Mouse (Mus musculus) heart, postnatal 4 days (tissue): ENCODE measurements at regions not wholly inside any gene's neighbourhood (a gene's known extent, or its start where the extent isn't known, plus 50 kb on each side); places are given as distances from the start of the nearest gene placed in this dataset.

Experiments
- DNase-seq: peaks from one replicate; pipeline ENCODE4 v3.0.0; 2021

DNA sequence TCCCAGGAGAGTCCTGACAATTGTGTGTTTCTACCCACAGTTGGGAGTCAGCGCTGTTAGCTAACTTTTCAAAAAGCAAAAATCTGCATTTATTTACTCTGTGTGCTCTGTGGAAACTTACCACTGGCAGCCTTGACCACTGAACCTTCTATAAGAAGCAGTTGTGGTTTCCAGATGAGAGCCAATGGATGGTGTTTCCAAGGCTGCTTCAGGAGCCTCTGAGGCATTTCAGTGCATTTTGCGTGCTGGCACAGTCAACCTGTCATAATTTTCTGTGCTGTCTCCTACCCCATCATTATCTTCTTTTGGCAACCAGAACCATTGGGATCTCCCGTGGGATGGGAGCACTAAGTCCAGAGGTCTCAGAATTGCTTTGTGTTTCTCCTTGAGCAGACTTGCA, 60.3 kb downstream of the 4930544G11Rik start:
- DNase-seq, result no peak

DNA sequence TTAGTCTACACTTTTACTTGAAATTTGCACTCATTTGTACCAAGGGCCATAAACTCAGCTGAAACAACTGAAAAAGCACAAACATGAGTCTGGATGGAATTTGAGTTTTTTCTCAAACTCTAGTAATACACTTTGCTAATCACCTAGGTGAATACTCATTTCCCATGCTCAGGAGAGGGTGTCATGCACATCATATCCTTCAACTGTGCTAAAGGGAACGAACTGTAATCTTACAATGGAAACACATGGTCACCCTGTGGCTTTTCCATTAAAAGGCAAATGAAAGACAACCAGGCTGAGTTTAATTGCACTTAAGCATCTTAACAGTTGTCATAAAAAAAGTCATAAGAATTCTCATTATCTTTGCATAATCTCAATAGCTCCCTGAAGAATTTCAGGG, 71.1 kb downstream of the 4930544G11Rik start:
- no peak for DNase-seq

DNA sequence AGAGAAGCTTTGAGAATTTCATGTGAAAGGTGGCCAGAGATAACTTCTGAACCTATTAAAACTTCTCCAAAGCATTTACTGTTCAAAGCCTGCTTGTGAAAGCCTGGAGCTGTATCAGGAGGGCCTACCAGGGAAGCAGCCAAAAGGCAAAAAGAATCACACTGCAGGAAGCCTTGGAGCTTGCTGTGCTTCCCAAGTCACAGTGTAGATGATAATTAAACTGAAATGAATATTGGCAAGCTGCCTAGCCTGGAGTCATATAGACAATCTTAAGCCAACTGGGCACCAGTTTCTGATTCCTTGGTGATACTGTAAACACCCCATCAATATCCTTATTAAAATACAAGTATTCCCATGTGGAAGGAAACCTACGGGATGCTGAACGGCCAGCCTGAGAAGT, 84.4 kb downstream of the 4930544G11Rik start:
- no peak for DNase-seq

DNA sequence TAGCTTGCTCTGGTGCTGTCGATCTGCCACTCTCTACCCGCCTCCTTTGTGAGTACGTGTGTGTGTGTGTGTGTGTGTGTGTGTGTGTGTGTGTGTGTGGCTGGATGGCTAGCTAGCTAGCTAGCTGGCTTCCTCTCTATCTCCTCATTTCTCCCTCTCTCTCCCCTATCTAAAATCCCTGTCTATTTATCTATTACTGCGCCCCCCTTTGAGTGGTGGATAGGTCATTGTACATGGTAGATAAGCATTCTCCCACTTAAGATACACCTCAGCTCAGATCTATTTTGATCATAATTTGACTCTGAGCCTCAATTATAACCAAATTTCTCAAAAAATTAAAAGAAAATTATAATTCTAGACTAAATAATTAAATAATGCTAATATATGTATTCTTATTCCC, 99.4 kb downstream of the 4930544G11Rik start:
- DNase-seq, result no peak

DNA sequence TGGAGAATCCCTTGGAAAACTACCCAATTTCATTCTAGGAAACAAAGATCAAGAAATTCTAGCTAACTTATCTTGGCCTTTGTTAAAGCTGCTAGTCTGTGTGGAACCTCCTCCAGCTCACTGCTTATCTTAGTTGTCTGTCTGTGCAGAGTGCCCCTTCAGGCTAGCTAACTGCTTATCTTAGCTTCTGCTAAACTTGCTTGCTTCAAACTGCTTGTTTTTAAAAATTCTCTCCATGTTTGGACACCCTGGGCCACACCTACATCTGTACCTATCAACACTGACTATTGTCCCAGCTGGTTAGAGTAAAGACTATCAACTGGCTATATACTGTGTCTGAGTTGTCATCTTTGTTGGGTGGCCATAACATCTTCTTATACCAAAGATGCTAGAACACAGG, 100.0 kb downstream of the 4930544G11Rik start:
- DNase-seq, result no peak

DNA sequence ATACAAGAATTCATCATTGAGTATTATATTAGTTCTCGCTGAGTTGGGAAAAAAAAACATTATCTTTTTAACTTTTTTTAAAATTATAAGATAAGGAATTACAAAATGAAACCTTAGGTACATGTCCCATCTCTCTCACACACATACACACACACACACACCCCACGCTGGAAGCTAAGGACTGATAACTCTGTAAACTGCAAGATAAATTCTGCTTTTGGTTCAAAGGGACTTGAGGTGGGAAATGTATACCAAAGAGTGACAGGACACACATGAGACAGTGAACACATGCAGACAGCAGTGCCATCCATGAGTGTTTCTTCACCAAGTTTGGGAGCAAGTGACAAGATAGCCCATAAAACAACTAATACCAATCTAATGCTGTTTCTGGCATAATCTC, 100.8 kb downstream of the 4930544G11Rik start:
- no peak for DNase-seq

DNA sequence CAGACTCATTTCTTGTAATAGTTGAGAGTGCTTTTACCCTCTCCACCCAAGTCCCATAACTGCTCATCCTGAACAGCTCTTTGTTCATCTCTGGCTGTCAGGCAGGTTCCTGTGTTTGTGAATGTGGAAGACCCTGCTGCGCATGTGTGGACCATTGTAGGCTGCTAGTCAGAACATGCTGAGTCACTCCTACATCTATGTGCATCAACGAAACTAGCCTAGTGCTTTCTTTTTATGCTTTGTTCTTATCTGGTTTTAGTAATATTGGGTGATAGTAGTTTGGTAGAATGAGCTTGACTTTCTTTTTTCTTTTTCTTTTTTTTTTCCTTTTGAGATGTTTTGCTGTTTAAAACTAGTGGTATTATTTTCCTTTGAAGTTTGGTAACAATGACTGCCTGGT, 116.5 kb downstream of the 4930544G11Rik start:
- no peak for DNase-seq

DNA sequence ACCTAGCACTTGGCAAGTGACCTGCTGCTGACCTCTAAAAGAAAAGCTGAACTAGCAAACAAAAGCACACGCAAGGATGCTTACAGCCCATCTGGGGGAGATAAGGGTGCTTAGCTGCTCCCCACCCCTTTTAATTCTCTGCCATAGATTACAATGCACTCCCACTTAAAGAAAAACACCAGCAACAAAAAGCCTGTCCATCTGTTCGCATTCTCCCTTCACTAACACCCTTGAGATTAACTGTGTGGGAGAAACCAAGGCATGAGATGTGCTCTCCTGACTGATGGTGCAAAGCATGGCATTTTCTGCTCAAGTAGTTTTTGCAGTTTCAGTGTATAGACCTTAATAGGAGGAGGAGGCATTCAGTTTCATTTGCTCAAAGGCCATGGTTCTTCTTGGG, 125.0 kb downstream of the 4930544G11Rik start:
- DNase-seq, result no peak

DNA sequence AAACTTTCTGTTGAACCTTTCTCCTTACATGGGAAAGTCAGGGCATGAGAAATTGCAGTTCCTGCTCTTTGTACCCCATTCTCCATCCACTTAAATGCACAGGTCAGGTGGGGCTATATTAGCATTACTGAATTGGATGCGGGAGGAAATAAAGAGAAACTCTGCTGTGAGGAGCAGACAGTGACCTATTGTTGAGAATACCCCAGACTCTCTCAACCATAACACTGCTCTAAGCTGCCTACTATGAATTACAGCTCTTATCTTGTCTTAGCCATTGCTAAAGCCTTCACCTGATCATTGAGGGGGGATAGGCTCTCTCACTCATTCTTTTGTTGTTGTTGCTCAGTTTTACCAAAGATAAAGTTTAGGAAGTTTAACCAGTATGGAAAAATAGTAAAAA, 126.4 kb downstream of the 4930544G11Rik start:
- DNase-seq, result no peak

DNA sequence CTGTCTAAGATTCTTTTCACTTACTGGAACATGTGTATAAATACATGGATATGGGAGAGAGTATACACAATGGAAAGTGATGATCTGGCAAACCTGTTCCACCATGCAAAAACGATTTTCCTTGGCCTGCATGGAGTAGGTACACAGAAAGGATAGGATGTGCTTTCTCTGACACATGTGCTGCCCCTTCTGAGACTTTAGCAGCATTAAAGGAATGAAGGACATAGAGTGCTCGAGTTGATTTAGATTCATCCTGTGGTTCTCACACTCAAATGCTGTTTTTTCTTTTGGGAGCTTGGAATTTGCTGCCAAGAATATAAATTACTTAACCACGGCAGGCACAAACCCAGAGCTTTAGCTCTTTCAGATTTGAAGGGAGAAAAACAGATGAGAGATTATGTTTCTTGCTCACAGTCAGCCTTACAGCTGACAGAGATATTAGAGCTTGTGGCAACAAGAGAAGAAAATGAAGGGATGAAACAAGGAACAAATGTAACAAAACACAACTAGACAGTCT, 149.2 kb downstream of the 4930544G11Rik start:
- DNase-seq, result no peak

DNA sequence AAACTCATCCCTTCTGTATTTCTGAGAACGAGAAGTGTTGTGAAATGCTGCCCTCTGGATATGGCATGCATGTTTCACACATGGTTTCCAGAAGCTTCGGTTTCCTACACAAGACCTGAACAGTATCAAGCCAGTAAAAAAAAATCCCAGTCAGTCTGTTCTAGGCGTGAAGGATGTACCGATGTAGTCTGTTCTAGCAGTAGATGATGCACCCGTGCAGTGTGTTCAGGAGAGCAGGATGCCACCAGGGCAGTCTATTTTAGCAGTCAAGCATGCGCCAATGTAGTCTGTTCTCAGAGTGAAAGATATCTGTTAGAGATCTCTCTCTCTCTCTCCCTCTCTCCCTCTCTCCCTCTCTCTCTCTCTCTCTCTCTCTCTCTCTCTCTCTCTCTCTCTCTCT, 162.0 kb downstream of the 4930544G11Rik start:
- no peak for DNase-seq

DNA sequence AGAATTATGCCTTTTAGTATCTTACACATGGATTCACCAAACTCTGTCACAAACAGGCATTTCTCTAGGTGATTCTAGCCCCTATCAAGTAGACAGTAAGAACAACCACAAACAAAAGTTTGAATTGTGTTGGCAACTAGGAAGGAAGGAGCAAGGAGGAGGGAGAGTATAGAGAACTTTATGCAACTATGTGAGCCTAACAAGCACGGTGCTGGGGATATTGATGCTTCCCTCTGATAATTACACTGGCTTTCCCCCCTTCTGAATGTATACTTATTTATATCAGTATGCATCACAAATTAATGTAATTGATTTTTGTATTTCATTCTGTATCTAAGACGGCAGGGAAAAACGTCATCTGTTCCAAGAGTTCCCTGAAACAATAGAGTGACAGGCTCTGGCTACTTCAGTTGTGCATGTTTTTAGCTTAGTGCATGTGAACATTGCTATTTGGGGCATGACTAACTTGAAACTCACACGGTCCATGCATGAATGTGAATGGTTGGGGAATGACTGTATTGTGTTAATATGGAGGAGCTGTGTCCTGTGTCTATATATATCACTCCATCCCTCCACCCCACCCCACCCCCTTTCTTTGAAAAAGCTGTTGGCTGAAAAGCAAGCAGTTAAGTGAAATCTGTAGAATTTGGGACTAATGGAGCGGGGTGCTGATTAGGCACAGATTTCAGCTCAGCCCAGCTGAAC, 169.2 kb downstream of the 4930544G11Rik start:
- no peak for DNase-seq

DNA sequence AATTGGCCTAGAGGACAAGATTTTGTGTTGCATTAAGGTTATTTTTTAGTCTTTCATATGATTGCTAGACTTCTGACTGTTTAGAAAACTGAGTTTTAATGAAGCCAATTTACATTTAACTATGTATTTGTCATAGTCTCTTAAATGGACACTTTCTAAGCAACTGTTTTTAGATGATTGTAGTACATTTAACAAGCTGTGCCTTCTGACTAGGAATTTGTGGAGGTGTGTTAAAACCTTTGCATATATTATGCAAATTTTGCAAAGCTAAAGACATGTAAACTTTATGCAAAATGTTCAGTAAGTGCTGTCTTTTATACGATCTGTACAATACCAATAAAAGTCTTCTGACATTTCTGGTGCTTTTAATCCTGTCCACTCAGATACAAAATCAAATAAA, 171.9 kb downstream of the 4930544G11Rik start:
- no peak for DNase-seq

DNA sequence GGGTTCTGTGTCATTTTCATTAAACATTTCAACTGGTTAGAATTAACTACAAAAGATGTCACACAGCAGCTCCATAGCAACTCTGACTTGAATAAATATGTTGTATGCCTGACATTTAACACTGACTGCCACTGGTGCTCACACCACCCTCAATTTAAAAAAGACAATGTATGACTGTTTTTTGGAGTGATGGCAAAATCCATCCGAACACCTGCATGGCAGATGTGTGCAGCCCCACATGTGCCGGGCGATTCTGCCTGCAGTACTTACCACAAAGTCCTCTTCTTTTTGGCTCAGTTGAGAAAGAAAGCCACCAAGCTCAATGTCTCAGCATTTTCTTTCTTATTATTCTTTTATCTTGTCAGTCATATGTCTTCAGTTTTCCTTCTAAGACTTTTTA, 199.4 kb downstream of the 4930544G11Rik start:
- DNase-seq, result no peak

DNA sequence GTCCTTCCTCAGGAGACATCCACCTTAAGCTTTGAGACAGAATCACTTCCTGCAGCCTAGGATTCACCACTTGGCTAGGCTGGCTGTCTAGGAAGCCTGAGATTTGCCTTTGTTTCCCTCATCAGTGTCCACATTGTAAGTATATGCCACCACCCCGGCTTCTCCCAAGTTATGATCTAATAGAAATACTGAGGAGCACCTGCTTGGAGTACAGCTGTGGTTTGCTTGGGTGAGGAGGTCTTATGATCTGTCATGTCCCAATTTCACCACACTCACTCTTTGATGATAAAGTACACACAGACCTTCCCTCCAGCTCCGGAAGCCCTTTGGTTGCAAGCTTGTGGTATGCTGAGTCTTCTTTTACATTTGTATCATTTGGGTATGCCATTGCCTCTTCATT, 202.4 kb downstream of the 4930544G11Rik start:
- no peak for DNase-seq

DNA sequence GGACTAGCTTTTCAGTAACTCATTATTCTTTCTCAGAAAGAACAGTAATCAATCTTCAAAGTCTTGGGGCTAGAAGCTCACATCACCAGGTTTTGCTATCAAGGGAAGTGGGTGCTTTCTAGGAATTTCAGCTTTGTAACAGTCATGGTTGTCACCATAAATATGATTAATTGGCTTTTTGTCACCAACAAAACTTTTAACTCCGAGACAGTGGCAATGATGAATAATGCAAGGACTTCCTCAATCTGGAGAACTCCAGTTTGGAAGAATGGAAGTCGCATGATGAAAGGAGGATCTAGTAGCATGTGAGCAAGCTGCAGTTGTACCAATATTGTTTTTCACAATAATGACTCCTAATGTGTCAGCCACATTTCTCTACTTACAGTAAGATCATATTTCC, 208.4 kb downstream of the 4930544G11Rik start:
- no peak for DNase-seq

DNA sequence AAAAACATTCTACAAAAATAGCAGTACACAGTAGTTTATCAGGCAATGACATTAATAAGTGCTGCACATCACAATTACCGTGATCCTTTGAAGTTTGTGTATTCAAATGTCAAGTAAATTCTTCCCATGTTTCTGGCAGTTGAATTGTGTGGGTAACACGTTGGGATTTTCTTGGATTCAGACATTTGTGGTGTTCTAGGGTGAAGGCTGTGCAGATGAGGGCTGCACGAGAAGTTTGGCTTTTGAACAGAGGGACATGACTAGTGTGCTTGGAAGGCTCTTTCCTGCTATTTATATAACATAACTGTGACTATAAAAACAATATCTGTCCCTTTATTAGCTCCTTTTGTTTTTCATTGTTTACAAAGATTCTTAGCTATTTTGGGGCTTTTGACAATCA, 216.5 kb downstream of the 4930544G11Rik start:
- no peak for DNase-seq

DNA sequence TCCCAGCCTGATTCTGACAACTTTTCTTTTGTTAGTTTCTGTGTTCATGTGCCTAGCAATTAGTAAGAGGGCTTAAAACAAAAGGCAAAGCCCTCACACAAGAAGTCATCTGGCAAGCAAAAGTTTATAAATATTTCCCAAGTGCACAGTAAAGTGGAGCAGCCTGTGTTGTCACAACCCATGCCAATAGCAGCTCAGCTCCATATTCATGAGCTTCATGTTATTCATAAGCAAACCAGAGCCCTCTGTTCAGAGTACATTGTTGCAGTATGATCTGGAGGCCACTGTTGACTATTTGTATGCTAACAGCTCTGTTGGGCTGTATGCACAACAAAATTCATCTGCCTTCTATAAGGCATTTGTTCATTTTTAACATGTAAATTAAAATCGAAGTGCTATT, 245.6 kb downstream of the 4930544G11Rik start:
- DNase-seq, result no peak

DNA sequence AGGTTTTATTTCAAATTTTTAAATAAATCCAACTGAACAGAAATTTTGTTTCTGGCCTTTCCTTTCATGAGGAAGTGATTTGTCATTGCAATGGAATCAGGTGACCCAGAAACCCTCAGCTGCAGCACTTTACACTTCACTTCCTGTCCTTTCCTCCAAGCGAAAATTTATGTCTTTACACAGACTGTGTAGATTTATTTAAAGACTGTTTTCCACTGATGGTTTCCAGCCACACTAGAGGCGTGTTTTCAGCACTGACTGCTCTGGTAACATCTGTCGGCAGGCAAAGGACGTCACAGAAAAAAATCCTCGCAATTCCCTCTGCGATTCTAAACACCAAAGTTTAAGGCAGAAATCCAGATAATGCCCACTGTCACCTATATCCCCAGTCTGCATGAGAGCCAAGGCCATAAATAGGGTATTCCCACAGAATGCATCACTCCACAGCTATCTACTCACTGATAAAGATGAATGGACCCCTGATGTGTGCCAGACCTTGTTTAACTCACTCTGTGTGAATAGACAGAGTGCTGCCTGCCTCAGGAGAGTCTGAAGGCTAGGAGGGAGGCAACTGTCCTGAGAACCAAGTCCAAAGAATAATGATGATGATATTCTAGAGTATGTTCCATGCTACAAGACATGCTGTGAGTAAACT, 247.9 kb downstream of the 4930544G11Rik start:
- no peak for DNase-seq

DNA sequence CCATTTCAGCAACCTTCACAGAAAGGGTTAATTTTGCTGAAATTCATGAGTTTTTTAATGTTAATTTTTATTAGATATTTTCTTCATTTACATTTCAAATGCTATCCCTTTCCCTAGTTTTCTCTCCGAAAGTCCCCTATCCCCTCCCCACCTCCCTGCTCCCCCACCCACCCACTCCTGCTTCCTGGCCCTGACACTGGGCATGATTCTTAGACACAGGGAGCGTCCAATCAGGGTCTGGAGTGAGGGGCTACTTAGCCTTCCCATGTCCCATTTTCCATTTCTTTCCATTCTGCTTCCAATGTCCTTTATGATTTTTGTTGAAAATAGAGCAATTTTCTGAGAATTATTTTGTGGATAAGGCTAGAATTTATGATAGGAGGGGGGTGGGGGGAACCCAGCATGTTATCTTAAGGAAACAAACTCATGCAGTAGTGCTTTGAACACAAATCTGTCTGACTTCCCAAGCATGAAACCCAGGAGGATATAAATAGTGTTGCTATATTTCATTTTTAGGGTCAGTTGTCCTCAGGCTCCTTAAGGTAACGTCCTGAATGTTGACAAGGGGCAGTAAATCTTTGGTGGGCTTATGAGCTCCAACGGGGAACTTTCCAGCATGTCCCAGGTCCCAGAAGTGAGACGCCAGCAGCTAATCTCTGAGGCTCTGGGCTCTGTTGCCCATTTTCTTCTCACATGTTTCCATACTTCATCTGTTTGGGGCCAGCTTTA, 254.0 kb downstream of the 4930544G11Rik start:
- no peak for DNase-seq

DNA sequence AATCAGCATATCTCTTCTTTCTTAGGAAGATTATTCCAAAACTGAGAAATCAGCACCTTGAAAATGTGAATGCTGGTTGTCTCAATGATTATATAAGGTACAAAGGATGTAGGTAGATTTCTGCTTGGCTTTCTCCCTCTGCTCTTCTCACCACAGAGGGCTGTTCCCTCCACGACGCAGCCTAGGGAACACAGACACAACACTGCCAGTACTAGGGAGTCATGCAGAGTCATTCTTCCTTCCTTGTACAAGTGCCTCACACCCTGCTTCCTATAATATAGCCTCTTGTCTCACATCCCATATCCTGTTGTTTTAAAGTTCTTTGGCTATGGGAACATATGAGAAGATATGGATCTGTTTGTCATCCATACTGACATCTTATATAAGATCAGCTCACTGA, 265.1 kb downstream of the 4930544G11Rik start:
- no peak for DNase-seq

DNA sequence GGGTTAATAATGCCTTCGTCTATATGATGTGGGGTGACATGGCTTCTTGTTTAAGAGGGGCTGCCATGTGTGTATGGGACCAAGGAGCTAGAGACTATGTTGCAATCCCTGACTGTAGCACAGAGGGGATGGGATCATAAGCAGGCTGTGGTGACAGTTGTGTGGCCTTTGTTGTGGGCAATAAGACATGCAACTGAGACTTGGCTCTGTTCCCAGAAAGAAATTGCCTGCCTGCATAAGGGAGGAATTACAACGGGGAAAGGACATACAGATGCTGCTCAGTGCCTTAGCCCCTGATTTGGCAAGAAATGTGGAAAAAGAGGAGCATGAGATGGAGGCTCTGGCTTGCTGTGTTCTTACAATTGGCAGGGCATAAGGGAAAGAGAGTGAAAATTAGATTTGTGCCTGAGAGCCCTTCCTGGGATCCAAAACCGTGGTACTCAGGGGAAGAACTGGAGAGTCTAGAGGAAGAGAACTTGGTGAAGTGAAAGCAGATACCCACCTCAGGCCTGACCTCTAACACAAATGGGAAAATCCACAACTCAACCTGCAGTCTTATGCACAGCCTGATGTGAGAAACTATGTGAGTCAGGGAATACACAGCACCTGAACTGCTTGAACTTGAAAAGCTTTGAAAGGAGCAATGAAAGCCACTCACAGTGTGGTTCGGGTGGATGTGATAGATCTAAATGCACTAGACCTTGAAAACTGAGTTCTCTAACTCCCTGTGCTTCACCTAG, 271.9 kb downstream of the 4930544G11Rik start:
- peak; percentile 5 for DNase-seq

DNA sequence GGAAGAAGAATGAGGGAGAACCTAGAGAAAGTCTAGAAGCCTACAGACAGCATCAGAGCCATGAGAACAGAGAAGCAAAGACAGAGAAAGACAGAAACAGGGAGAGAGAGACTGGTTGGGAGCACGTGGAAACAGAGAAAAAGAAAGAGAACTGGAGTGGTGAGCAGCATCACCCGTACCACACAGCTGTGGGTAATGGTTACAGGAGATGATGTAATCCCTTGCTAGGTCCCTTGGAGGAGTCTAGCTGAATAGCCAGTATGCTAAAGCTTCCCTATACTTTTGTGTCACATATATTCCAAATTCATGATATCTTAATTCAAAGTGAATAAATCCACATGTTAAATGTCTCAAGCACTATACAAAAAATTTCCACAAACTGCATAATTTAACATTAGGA, 284.0 kb downstream of the 4930544G11Rik start:
- no peak for DNase-seq
